Mouse (Mus musculus): ENCODE measurements around the gene Pdha1.

DNA sequence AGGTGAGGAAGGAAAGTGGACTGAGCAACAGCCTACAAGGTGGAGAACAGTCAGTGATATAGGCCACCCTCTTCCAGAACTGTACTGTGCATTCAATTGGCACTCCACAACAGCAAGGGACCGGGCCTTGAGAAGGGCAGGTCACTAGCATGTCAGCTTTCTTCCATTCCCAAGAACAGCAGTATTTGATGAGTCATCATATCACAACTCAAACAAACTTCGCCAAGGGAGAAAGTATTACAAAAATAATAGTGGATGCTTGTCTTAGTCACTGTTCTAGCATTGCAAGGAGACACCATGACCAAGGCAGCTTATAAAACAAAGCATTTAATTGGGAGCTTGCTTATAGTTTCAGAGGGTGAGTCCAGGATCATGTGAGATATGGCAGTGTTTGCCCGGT lies 26.0 kb upstream of the Pdha1 start:
- TF ChIP-seq CTCF (conservative IDR thresholded peaks at IDR 0.05; ENCODE audit: low read length) (no peak), POU5F1 (IDR thresholded peaks at IDR 0.05; ENCODE audit: borderline replicate concordance, low read length) (no peak)
